Mouse (Mus musculus) bone marrow macrophage, adult 2 months (primary cell): ENCODE measurements around the gene Vmn1r166. TPM values are rescaled to one million over a fixed set of nuclear protein-coding genes. Genes with fewer than 3 reads are reported as not detected.
"Not testable (repeated sequence)": the region's sequence is repeated elsewhere in the genome, so short reads cannot be mapped to it uniquely, and the experiment has no call there.

Experiments
- H3K27ac ChIP-seq: 2 replicates; pipeline ENCODE4 v1.5.1; 2012; ENCODE audit warnings: low read depth, low read length; ENCODE audit not compliant: insufficient read depth
- H3K4me1 ChIP-seq: 2 replicates; pipeline ENCODE4 v1.6.1; 2012; ENCODE audit warnings: low read length; ENCODE audit not compliant: control insufficient read depth, insufficient read depth
- H3K4me3 ChIP-seq: 2 replicates; pipeline ENCODE4 v1.5.1; 2012; ENCODE audit warnings: mild to moderate bottlenecking, low read length, moderate library complexity; ENCODE audit not compliant: insufficient read depth
- polyA plus RNA-seq: library from polyadenylated mRNA; stranded (reverse); fragments of >200 nt; gene quantifications from 2 replicates; pipeline ENCODE4 v1.2.4, GENCODE M21; 2012; ENCODE audit not compliant: missing spikeins, insufficient read depth, insufficient read length

Gene Vmn1r166
- not detected in 2 replicates for polyA plus RNA-seq

GRCm38 (mm10) chr7:23251582-23251981 is at the start of gene Vmn1r166:
Gene Vmn1r166, minus strand, starts transcription at chr7:23251682.
- H3K27ac ChIP-seq, H3K4me1 ChIP-seq, H3K4me3 ChIP-seq: not testable (repeated sequence)

- H3K4me1 ChIP-seq, H3K27ac ChIP-seq, H3K4me3 ChIP-seq: not testable (repeated sequence)
These were observed 49.4 kb upstream of the Vmn1r166 start, which contains the start of gene Nlrp4e for GRCm38 (mm10) chr7:23300892-23301291. Gene Nlrp4e, plus strand, starts transcription at chr7:23301192.

GRCm38 (mm10) chr7:23278800-23279199 is 27.3 kb upstream of the Vmn1r166 start, which contains the start of gene Gm6902:
Gene Gm6902, minus strand, starts transcription at chr7:23278900.
- not testable (repeated sequence) for H3K4me3 ChIP-seq

GRCm38 (mm10) chr7:23217032-23217431 is 34.5 kb downstream of the Vmn1r166 start, which contains the start of gene Vmn1r165:
Gene Vmn1r165, plus strand, starts transcription at chr7:23217332.
- not testable (repeated sequence) for H3K4me1 ChIP-seq, H3K4me3 ChIP-seq, H3K27ac ChIP-seq

More at GRCm38 (mm10) chr7:23278800-23279199, 27.3 kb upstream of the Vmn1r166 start, which contains the start of gene Gm6902:
- H3K4me1 ChIP-seq, H3K27ac ChIP-seq: not testable (repeated sequence)

Other genes with a start within 250 kb of the Vmn1r166 start
- gene Gm4216, start 231.8 kb downstream of the Vmn1r166 start, polyA plus RNA-seq, result not detected in 2 replicates
- gene Vmn1r163, start 196.1 kb downstream of the Vmn1r166 start, polyA plus RNA-seq, result not detected in 2 replicates
- gene Gm8720, start 184.2 kb downstream of the Vmn1r166 start, polyA plus RNA-seq, result not detected in 2 replicates
- gene Gm10662, start 107.2 kb downstream of the Vmn1r166 start, polyA plus RNA-seq, result not detected in 2 replicates
- not detected in 2 replicates for gene Vmn1r165, start 34.4 kb downstream of the Vmn1r166 start, polyA plus RNA-seq
- gene Gm6902, start 27.2 kb upstream of the Vmn1r166 start, polyA plus RNA-seq, result not detected in 2 replicates
- gene Nlrp4e, start 49.5 kb upstream of the Vmn1r166 start, polyA plus RNA-seq, result not detected in 2 replicates
- not detected in 2 replicates for gene Nlrp5, start 134.2 kb upstream of the Vmn1r166 start, polyA plus RNA-seq